Mouse (Mus musculus) forebrain, embryonic 12.5 days (tissue): ENCODE results near the gene Chmp1a. TPM values are rescaled to one million over a fixed set of nuclear protein-coding genes. Genes with fewer than 3 reads are reported as not detected.

Experiments
- ATAC-seq: fragments of 200-750 bp; cut with Nextera tagmentation; 2 replicates; pipeline ENCODE4 v1.8.0; 2017; ENCODE audit warnings: moderate TSS enrichment; ENCODE audit not compliant: low FRiP score
- H3K27ac ChIP-seq: fragments of 300-500 bp; sonication (generic); 2 replicates; pipeline ENCODE4 v1.5.1; 2016; ENCODE audit warnings: mild to moderate bottlenecking
- H3K27me3 ChIP-seq: fragments of 300-500 bp; sonication (generic); 2 replicates; pipeline ENCODE4 v1.6.1; 2016; ENCODE audit warnings: mild to moderate bottlenecking
- H3K36me3 ChIP-seq: fragments of 300-500 bp; sonication (generic); replicated peaks from 2 replicates; pipeline ENCODE4 v1.6.1; 2016; ENCODE audit warnings: mild to moderate bottlenecking
- H3K4me1 ChIP-seq: fragments of 300-500 bp; sonication (generic); 2 replicates; pipeline ENCODE4 v1.6.1; 2016
- H3K4me2 ChIP-seq: fragments of 300-500 bp; sonication (generic); 2 replicates; pipeline ENCODE4 v1.6.1; 2016; ENCODE audit warnings: mild to moderate bottlenecking, moderate library complexity
- H3K4me3 ChIP-seq: fragments of 300-500 bp; sonication (generic); replicated peaks from 2 replicates; pipeline ENCODE4 v1.5.1; 2016; ENCODE audit warnings: mild to moderate bottlenecking
- H3K9ac ChIP-seq: fragments of 300-500 bp; sonication (generic); 2 replicates; pipeline ENCODE4 v1.6.1; 2016; ENCODE audit warnings: mild to moderate bottlenecking
- H3K9me3 ChIP-seq: fragments of 300-500 bp; sonication (generic); 2 replicates; pipeline ENCODE4 v1.6.1; 2016
- WGBS: fragments of 180-500 bp; shearing (Covaris S2); methylation state at CpG from one replicate; pipeline ENCODE4 v1.1.7; 2016; 5-methylcytosine and 5-hydroxymethylcytosine counted together
- polyA plus RNA-seq: library from polyadenylated mRNA; unstranded; fragments of >200 nt; fragmentation: Nextera tagmentation; extraction: Ambion mirVana; gene quantifications from 2 replicates; pipeline ENCODE4 v1.2.1, GENCODE M21; 2016

Gene Chmp1a
- polyA plus RNA-seq, 1 experiment from 2014 or later = 150 TPM

DNA sequence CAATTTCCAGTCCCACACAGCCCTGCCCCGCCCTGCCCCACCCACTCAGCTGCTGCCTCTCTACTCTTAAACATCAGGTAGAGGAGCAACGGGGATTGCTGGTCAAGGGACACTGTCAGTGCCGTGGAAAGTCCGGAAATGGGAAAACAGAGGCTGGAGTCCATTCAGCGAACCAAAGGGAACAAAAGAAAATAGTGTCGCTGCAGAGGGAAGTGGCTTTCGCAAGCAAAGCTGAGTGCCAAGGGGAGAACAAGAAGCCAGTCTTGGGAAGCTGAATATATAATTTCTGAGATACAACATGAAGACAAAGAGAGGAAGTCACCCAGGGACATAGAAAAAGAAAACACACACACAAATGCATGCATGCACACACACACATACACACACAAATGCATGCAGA is 23.7 kb downstream of the Chmp1a start:
- Histone ChIP-seq H3K4me3 (no peak overlapping the region), H3K9me3 (no peaks in the 10 kb centered on the region), H3K27me3 (no peaks in the 10 kb centered on the region; the same call in 1 of the 2 replicates), H3K27ac (no peak overlapping the region), H3K4me2 (no peak overlapping the region), H3K9ac (no peak overlapping the region), H3K4me1 (peaks cover 5% of the 10 kb centered on the region; the same call in 1 of the 2 replicates), H3K36me3 (no peaks in the 10 kb centered on the region)
- 82% methylated on average over 7 of the region's 7 CpGs for WGBS
- no peak for ATAC-seq

DNA sequence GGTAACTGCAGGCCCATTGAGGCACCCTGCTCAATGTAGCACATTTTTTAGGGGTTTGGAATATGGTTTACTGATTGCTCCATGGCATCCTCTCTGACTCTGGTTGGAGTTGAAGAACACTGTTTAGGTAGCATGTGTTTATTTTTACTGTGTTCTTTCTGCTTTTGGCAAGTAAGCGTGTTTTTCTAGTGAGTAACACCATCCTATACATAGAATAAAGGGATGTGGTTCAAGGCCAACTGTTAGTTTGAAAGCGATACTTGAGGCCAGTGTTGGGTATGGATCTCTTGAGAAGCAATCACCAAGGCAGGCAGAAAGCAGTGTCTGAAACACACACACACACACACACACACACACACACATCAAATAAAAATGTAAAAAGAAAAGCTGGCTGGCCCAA is 24.6 kb downstream of the Chmp1a start:
- H3K9ac ChIP-seq = no peak overlapping the region
- no peak overlapping the region for H3K27ac ChIP-seq
- H3K9me3 ChIP-seq = no peaks in the 10 kb centered on the region
- H3K4me1 ChIP-seq = peaks cover 5% of the 10 kb centered on the region; the same call in 1 of the 2 replicates
- ATAC-seq = no peak
- WGBS = 86% methylated on average over 2 of the region's 2 CpGs
- no peaks in the 10 kb centered on the region for H3K36me3 ChIP-seq
- H3K4me2 ChIP-seq = no peak overlapping the region
- no peak overlapping the region for H3K4me3 ChIP-seq
- no peaks in the 10 kb centered on the region; the same call in 1 of the 2 replicates for H3K27me3 ChIP-seq

DNA sequence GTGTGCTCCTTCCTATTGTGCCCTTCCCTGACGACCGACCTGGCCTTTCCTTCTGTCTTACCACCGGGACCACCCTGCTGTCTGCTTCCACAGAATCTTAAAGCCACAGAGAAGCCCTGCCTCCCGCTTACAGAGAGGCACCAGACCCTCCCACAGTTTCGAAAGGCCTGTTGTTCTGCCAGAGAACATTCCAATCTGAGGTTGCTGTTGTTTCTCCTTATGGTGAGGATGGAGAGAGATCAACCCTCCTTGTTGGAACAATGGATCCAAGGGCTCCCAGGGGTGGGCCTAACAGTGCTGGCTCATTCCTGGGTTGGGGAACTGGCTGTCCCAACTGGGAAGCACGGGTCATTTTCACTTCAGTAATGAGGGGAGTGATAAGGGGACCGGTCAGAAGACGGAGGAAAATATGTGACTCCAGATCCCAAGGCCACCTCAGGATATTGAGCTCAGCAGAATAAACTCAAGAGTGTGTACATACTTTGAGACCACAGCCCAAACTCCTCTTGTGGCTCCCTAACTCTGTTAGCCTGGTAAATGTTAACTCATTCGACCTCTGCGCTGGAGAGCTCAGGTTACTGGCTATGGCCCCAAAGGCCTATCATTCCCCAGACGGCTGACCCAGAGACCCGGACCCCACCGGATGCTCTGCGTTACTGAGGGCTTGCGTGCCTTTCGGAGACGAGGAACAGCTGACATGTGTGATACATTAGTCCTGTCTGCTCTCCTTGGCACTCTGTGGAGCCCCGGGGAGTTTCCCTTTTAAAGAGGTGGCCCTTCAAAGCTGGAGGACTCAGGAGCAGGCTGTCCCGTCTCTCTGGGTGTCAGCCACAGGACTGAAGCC is 26.8 kb downstream of the Chmp1a start, which contains the start of gene Dpep1:
Gene Dpep1 (plus strand): TSS at position 677 of the 844 bp plus-strand sequence.
- Histone ChIP-seq H3K4me3 (no peak within 1 kb of the TSS), H3K27me3 (no peaks in the 10 kb centered on the region; the same call in 1 of the 2 replicates), H3K4me1 (0 out of 2 replicates have a peak, but pooled peaks cover 3% of the 10 kb centered on the region), H3K27ac (no peak within 1 kb of the TSS), H3K36me3 (no peaks in the 10 kb centered on the region), H3K4me2 (no peak within 1 kb of the TSS), H3K9me3 (no peaks in the 10 kb centered on the region), H3K9ac (no peak within 1 kb of the TSS)
- WGBS = 55% methylated on average over 19 of the region's 19 CpGs
- ATAC-seq = no peak

DNA sequence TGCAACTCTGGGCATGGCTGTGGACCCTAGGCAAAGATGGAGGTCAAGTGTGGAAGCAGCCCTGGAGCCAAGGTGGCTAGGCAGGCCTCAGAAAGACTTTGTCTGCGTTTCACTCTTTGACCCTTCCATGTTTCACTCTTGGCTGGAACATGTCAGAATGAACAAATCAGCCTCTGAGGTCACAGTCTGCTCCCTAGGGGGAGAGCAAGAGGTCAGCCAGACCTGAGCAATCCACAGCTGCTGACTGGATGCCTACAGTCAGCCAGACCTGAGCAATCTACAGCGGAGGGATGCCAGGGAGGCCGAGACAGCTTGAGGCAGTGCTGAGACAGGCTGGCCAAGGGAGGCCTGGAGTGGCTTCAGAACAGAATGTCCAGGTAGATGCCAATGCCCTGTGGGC is 31.2 kb downstream of the Chmp1a start:
- no peak for ATAC-seq
- H3K4me1 ChIP-seq = no peaks in the 10 kb centered on the region
- H3K9me3 ChIP-seq = peaks cover 12% of the 10 kb centered on the region; the same call in 1 of the 2 replicates
- no peak overlapping the region for H3K9ac ChIP-seq
- no peaks in the 10 kb centered on the region for H3K27me3 ChIP-seq
- H3K36me3 ChIP-seq = no peaks in the 10 kb centered on the region
- H3K4me3 ChIP-seq = no peak overlapping the region
- no peak overlapping the region for H3K4me2 ChIP-seq
- H3K27ac ChIP-seq = no peak overlapping the region
- 70% methylated on average over 3 of the region's 3 CpGs for WGBS

DNA sequence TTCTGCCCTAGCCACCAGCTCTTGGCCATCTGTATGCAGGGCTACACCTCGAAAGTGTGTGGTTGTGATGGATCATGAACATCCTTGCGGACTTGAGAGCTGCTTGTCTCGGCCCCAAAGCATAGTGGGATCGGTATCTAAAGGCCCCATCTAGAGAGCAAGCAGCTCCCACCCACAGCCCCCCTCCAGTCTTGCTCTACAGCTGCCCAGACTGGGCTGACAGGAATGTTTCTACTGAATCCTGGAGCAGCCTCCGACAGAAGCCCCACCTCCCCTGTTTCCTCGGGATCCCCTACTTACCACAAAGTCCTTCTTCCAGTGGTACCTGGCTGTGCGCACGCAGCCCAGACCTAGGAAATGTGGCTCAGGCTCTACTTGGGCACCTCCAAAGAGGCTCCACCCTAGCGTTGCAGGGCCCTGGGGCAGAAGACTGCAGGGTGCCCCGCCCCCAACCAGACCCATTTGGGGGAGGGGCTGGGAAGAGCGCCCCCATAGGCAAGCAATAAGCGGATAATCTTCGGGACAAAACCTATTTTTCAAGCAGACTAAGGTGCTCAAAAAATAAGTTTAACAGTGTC is 54.6 kb downstream of the Chmp1a start, which contains the start of gene Sult5a1:
Gene Sult5a1 (minus strand): TSS at position 428 of the 578 bp plus-strand sequence.
- Histone ChIP-seq H3K27ac (no peak within 1 kb of the TSS), H3K9me3 (no peaks in the 10 kb centered on the region), H3K36me3 (no peaks in the 10 kb centered on the region), H3K4me3 (no peak within 1 kb of the TSS), H3K27me3 (no peaks in the 10 kb centered on the region), H3K4me2 (0 out of 2 replicates have a peak within 1 kb of the TSS, but pooled peaks have one; percentile 8), H3K4me1 (peaks cover 9% of the 10 kb centered on the region), H3K9ac (no peak within 1 kb of the TSS)
- 32% methylated on average over 13 of the region's 13 CpGs for WGBS
- ATAC-seq = no peak

DNA sequence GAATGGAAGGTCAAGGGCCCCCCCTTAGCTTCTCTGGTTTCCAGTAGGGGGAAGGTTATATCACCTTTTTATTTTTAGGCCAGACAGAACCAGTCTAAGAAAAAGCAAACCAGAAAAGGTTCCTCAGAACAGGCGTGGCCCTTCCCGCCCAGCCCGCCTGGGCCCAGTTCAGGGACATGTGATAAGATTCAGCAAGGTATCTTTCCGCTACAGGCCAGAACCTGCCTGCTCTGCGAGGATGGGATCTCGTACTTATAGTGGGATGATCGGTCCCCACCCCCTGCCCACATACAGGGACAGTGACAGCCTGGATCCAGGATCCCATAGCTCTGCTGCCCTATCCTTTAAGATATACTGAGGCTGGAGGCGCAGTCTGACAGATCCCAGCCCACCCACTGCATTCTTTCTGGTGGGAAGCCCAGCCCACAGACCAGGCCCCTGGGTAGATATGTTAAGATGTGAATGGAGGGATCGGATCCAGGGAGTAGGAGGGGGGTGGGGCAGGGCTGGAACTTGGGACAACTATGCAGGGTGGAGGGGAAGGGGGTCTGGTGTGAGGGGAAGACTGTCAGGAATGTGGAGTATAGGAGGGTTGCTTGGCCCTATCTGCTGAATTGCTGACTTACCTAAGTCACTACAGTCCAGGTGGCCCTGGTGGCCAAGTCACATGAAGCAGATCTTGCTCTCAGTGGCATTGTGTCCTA is 56.3 kb downstream of the Chmp1a start:
- H3K27me3 ChIP-seq = no peaks in the 10 kb centered on the region
- H3K27ac ChIP-seq = no peak overlapping the region
- H3K4me3 ChIP-seq = no peak overlapping the region
- H3K36me3 ChIP-seq = no peaks in the 10 kb centered on the region
- H3K9me3 ChIP-seq = no peaks in the 10 kb centered on the region
- WGBS = 85% methylated on average over 9 of the region's 9 CpGs
- no peak for ATAC-seq
- H3K9ac ChIP-seq = no peak overlapping the region
- peaks cover 9% of the 10 kb centered on the region for H3K4me1 ChIP-seq
- H3K4me2 ChIP-seq = no peak overlapping the region

DNA sequence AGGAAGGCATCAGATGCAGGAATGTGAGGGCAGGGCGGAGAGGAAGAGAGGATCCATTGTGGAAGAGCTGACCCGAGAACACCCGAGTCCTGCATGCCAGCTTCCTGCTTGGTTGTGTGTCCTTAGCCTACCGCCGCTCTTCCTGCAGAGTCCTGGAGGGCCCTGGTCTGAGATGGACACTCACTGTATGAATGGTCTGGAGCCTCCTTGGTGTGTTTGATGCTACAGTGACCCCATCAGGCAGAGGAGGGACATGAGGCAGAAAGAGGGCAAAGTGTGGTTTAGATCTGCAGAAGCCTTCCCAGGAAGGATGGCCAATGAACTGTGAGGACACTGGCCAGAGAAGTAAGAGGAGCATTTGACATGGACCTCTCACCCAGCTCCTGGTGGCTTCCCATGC is 57.4 kb downstream of the Chmp1a start:
- ATAC-seq = no peak
- H3K27me3 ChIP-seq = no peaks in the 10 kb centered on the region
- H3K4me3 ChIP-seq = no peak overlapping the region
- H3K36me3 ChIP-seq = no peaks in the 10 kb centered on the region
- H3K4me2 ChIP-seq = no peak overlapping the region
- no peak overlapping the region for H3K9ac ChIP-seq
- peaks cover 9% of the 10 kb centered on the region for H3K4me1 ChIP-seq
- H3K9me3 ChIP-seq = no peaks in the 10 kb centered on the region
- H3K27ac ChIP-seq = no peak overlapping the region
- 76% methylated on average over 5 of the region's 5 CpGs for WGBS

Other genes starting within 250 kb of the Chmp1a start
- 38.4 and 65.7 TPM in 2 replicates for gene Ankrd11, start 170.5 kb downstream of the Chmp1a start, polyA plus RNA-seq
- gene Spg7, start 149.8 kb downstream of the Chmp1a start, polyA plus RNA-seq = 59.1 and 61.6 TPM in 2 replicates
- gene Rpl13, start 110.4 kb downstream of the Chmp1a start, polyA plus RNA-seq = 1,076 and 1,105 TPM in 2 replicates
- 0.29 and 0.49 TPM in 2 replicates for gene Cpne7, start 95.4 kb downstream of the Chmp1a start, polyA plus RNA-seq
- gene Sult5a1, start 54.4 kb downstream of the Chmp1a start, polyA plus RNA-seq = 1.7 and 1.9 TPM in 2 replicates
- 0.17 and 0.52 TPM in 2 replicates for gene Dpep1, start 26.5 kb downstream of the Chmp1a start, polyA plus RNA-seq
- gene Spata33, start 69 bp upstream of the Chmp1a start, polyA plus RNA-seq = 5.7 and 6.3 TPM in 2 replicates
- gene Cdk10, start 12.1 kb upstream of the Chmp1a start, polyA plus RNA-seq = 36.5 and 38.3 TPM in 2 replicates
- gene Spata2l, start 23.5 kb upstream of the Chmp1a start, polyA plus RNA-seq = 1.4 and 1.6 TPM in 2 replicates
- 25.8 and 27.5 TPM in 2 replicates for gene Zfp276, start 41.4 kb upstream of the Chmp1a start, polyA plus RNA-seq
- gene Vps9d1, start 41.6 kb upstream of the Chmp1a start, polyA plus RNA-seq = 31.0 and 34.9 TPM in 2 replicates
- gene Fanca, start 105.8 kb upstream of the Chmp1a start, polyA plus RNA-seq = 40.2 and 40.5 TPM in 2 replicates
- gene Spire2, start 120.0 kb upstream of the Chmp1a start, polyA plus RNA-seq = 19.9 and 21.8 TPM in 2 replicates
- gene Tcf25, start 161.0 kb upstream of the Chmp1a start, polyA plus RNA-seq = 174 and 194 TPM in 2 replicates
- gene Mc1r, start 194.3 kb upstream of the Chmp1a start, polyA plus RNA-seq = 0.13 and 0.14 TPM in 2 replicates
- gene Tubb3, start 198.7 kb upstream of the Chmp1a start, polyA plus RNA-seq = 827 and 897 TPM in 2 replicates
- gene Def8, start 210.8 kb upstream of the Chmp1a start, polyA plus RNA-seq = 42.9 and 46.6 TPM in 2 replicates